Mouse (Mus musculus): ENCODE measurements at regions not wholly inside any gene's neighbourhood (a gene's known extent, or its start where the extent isn't known, plus 50 kb on each side); places are given as distances from the start of the nearest gene placed in this dataset.
A peak's percentile ranks its signal among the peaks of the same experiment; 100 is the strongest.
"Not testable (repeated sequence)": the region's sequence is repeated elsewhere in the genome, so short reads cannot be mapped to it uniquely, and the experiment has no call there.

GRCm38 (mm10) chrX:110269652-110270051, 544.4 kb upstream of the Pou3f4 start:
- no peak overlapping the region for H3K27ac ChIP-seq (replicated peaks)
- no peak overlapping the region for H3K4me3 ChIP-seq
- H3K36me3 ChIP-seq, result no peaks in the 10 kb centered on the region
- no peak for DNase-seq (ENCODE audit: low spot score)
- H3K4me1 ChIP-seq, result no peaks in the 10 kb centered on the region
- no peaks in the 10 kb centered on the region for H3K9me3 ChIP-seq (replicated peaks)
- no peaks in the 10 kb centered on the region for H3K27me3 ChIP-seq (ENCODE audit: low read depth, poor library complexity, severe bottlenecking)

- not testable (repeated sequence) for H3K4me3 ChIP-seq; H3K27me3 ChIP-seq (ENCODE audit: low read depth, poor library complexity, severe bottlenecking); H3K4me1 ChIP-seq; DNase-seq (ENCODE audit: low spot score); H3K27ac ChIP-seq (replicated peaks); H3K36me3 ChIP-seq; H3K9me3 ChIP-seq (replicated peaks)
- 95% methylated on average over 3 of the region's 3 CpGs for WGBS
Measured at GRCm38 (mm10) chrX:110274277-110274676, 539.8 kb upstream of the Pou3f4 start.

- Histone ChIP-seq H3K9me3 (replicated peaks) (no peaks in the 10 kb centered on the region), H3K4me1 (no peaks in the 10 kb centered on the region), H3K27me3 (ENCODE audit: low read depth, poor library complexity, severe bottlenecking) (no peaks in the 10 kb centered on the region), H3K27ac (replicated peaks) (no peak overlapping the region), H3K36me3 (no peaks in the 10 kb centered on the region), H3K4me3 (no peak overlapping the region)
- 92% methylated on average over 4 of the region's 4 CpGs for WGBS
- DNase-seq (ENCODE audit: low spot score), result no peak
Measured at GRCm38 (mm10) chrX:110275390-110275789, 538.7 kb upstream of the Pou3f4 start.

GRCm38 (mm10) chrX:110275830-110276229, 538.2 kb upstream of the Pou3f4 start:
- Histone ChIP-seq H3K4me3 (no peak overlapping the region), H3K9me3 (replicated peaks) (no peaks in the 10 kb centered on the region), H3K36me3 (no peaks in the 10 kb centered on the region), H3K27me3 (ENCODE audit: low read depth, poor library complexity, severe bottlenecking) (no peaks in the 10 kb centered on the region), H3K4me1 (no peaks in the 10 kb centered on the region), H3K27ac (replicated peaks) (no peak overlapping the region)
- DNase-seq (ENCODE audit: low spot score), result no peak
- 86% methylated on average over 3 of the region's 3 CpGs for WGBS

- Histone ChIP-seq H3K27ac (replicated peaks) (no peak overlapping the region), H3K27me3 (ENCODE audit: low read depth, poor library complexity, severe bottlenecking) (no peaks in the 10 kb centered on the region), H3K9me3 (replicated peaks) (no peaks in the 10 kb centered on the region; the same call in 1 of the 2 replicates), H3K4me1 (no peaks in the 10 kb centered on the region), H3K36me3 (no peaks in the 10 kb centered on the region), H3K4me3 (no peak overlapping the region)
- DNase-seq (ENCODE audit: low spot score), result no peak
- 93% methylated on average over 14 of the region's 14 CpGs for WGBS
Measured at GRCm38 (mm10) chrX:110279492-110280213, 534.4 kb upstream of the Pou3f4 start.

GRCm38 (mm10) chrX:110281389-110281872, 532.6 kb upstream of the Pou3f4 start:
- H3K27me3 ChIP-seq (ENCODE audit: low read depth, poor library complexity, severe bottlenecking); H3K9me3 ChIP-seq (replicated peaks); H3K36me3 ChIP-seq; H3K4me3 ChIP-seq; H3K27ac ChIP-seq (replicated peaks); H3K4me1 ChIP-seq; DNase-seq (ENCODE audit: low spot score): not testable (repeated sequence)
- 92% methylated on average over 13 of the region's 13 CpGs for whole genome bisulfite sequencing

- H3K9me3 ChIP-seq (replicated peaks), result no peaks in the 10 kb centered on the region; the same call in 1 of the 2 replicates
- no peaks in the 10 kb centered on the region for H3K27me3 ChIP-seq (ENCODE audit: low read depth, poor library complexity, severe bottlenecking)
- no peak overlapping the region for H3K27ac ChIP-seq (replicated peaks)
- H3K4me1 ChIP-seq, result no peaks in the 10 kb centered on the region
- no peak for DNase-seq (ENCODE audit: low spot score)
- 58% methylated on average over 1 of the region's 1 CpGs for WGBS
- no peak overlapping the region for H3K4me3 ChIP-seq
- no peaks in the 10 kb centered on the region for H3K36me3 ChIP-seq
Measured at GRCm38 (mm10) chrX:110281929-110282328, 532.2 kb upstream of the Pou3f4 start.

- no peak for DNase-seq (ENCODE audit: low spot score)
- H3K27me3 ChIP-seq (ENCODE audit: low read depth, poor library complexity, severe bottlenecking), result no peaks in the 10 kb centered on the region
- no peaks in the 10 kb centered on the region for H3K4me1 ChIP-seq
- no peaks in the 10 kb centered on the region for H3K9me3 ChIP-seq (replicated peaks)
- H3K36me3 ChIP-seq, result no peaks in the 10 kb centered on the region
- H3K4me3 ChIP-seq, result no peak overlapping the region
- WGBS, result 89% methylated on average over 1 of the region's 1 CpGs
- H3K27ac ChIP-seq (replicated peaks), result no peak overlapping the region
Measured at GRCm38 (mm10) chrX:110289397-110289796, 524.7 kb upstream of the Pou3f4 start.

GRCm38 (mm10) chrX:110307645-110308044, 506.4 kb upstream of the Pou3f4 start:
- peak overlapping the region; percentile 77 for H3K27ac ChIP-seq (replicated peaks)

GRCm38 (mm10) chrX:110308810-110309209, 505.3 kb upstream of the Pou3f4 start:
- WGBS, result 81% methylated on average over 2 of the region's 2 CpGs
- H3K36me3 ChIP-seq, result no peaks in the 10 kb centered on the region
- no peak overlapping the region for H3K4me3 ChIP-seq
- peaks cover 33% of the 10 kb centered on the region for H3K4me1 ChIP-seq
- no peak for DNase-seq (ENCODE audit: low spot score)
- no peaks in the 10 kb centered on the region for H3K9me3 ChIP-seq (replicated peaks)
- no peaks in the 10 kb centered on the region for H3K27me3 ChIP-seq (ENCODE audit: low read depth, poor library complexity, severe bottlenecking)
- peak overlapping the region; percentile 77 for H3K27ac ChIP-seq (replicated peaks)

More at GRCm38 (mm10) chrX:110307645-110308044, 506.4 kb upstream of the Pou3f4 start:
- H3K4me1 ChIP-seq, result peaks cover 41% of the 10 kb centered on the region
- no peaks in the 10 kb centered on the region for H3K9me3 ChIP-seq (replicated peaks)
- 26% methylated on average over 2 of the region's 2 CpGs for WGBS
- H3K27me3 ChIP-seq (ENCODE audit: low read depth, poor library complexity, severe bottlenecking), result no peaks in the 10 kb centered on the region
- H3K4me3 ChIP-seq, result no peak overlapping the region
- peak; percentile 48 for DNase-seq (ENCODE audit: low spot score)
- H3K36me3 ChIP-seq, result no peaks in the 10 kb centered on the region

GRCm38 (mm10) chrX:110317825-110318769, 496.0 kb upstream of the Pou3f4 start:
- H3K27me3 ChIP-seq (ENCODE audit: low read depth, poor library complexity, severe bottlenecking), result no peaks in the 10 kb centered on the region
- no peaks in the 10 kb centered on the region for H3K9me3 ChIP-seq (replicated peaks)
- peaks cover 9% of the 10 kb centered on the region for H3K4me1 ChIP-seq
- no peak overlapping the region for H3K4me3 ChIP-seq
- 37% methylated on average over 8 of the region's 8 CpGs for WGBS
- H3K36me3 ChIP-seq, result no peaks in the 10 kb centered on the region
- peak overlapping the region; percentile 64 for H3K27ac ChIP-seq (replicated peaks)
- no peak for DNase-seq (ENCODE audit: low spot score)

- no peak for DNase-seq (ENCODE audit: low spot score)
Measured at GRCm38 (mm10) chrX:110320250-110320649, 493.8 kb upstream of the Pou3f4 start.

GRCm38 (mm10) chrX:110334288-110334687, 479.8 kb upstream of the Pou3f4 start:
- Histone ChIP-seq H3K4me1 (no peaks in the 10 kb centered on the region), H3K9me3 (replicated peaks) (no peaks in the 10 kb centered on the region), H3K4me3 (no peak overlapping the region), H3K27ac (replicated peaks) (no peak overlapping the region), H3K27me3 (ENCODE audit: low read depth, poor library complexity, severe bottlenecking) (no peaks in the 10 kb centered on the region), H3K36me3 (no peaks in the 10 kb centered on the region)
- DNase-seq (ENCODE audit: low spot score), result no peak
- 96% methylated on average over 2 of the region's 2 CpGs for WGBS

More at GRCm38 (mm10) chrX:110320250-110320649, 493.8 kb upstream of the Pou3f4 start:
- Histone ChIP-seq H3K4me1 (peaks cover 9% of the 10 kb centered on the region), H3K36me3 (no peaks in the 10 kb centered on the region), H3K27me3 (ENCODE audit: low read depth, poor library complexity, severe bottlenecking) (no peaks in the 10 kb centered on the region), H3K27ac (replicated peaks) (no peak overlapping the region), H3K4me3 (no peak overlapping the region), H3K9me3 (replicated peaks) (no peaks in the 10 kb centered on the region)
